Mouse (Mus musculus) left cerebral cortex, postnatal 10 days (tissue): Measurements from ENCODE around the gene Defb3. TPM values are rescaled to one million over a fixed set of nuclear protein-coding genes. Genes with fewer than 3 reads are reported as not detected.
"Not testable (repeated sequence)": the region's sequence is repeated elsewhere in the genome, so short reads cannot be mapped to it uniquely, and the experiment has no call there.

Experiments
- DNase-seq, 2 experiments: peaks; one replicate each; pipeline ENCODE4 v3.0.0; 2021 to 2022; ENCODE audit warnings: low spot score in 2 of 2, mixed read lengths in 1 of 2; ENCODE audit errors: extremely low spot score in 1 of 2
- intact Hi-C: fragments of 180-260 bp; cut with DNase I; formaldehyde crosslinking; loops from one replicate; pipeline ENCODE4 v1.15.1; 2025
- total RNA-seq, 2 experiments: library from RNA; stranded (reverse); gene quantifications; 2 replicates each; pipeline ENCODE4 v1.2.3; 2021

Gene Defb3
- not detected for total RNA-seq

DNA sequence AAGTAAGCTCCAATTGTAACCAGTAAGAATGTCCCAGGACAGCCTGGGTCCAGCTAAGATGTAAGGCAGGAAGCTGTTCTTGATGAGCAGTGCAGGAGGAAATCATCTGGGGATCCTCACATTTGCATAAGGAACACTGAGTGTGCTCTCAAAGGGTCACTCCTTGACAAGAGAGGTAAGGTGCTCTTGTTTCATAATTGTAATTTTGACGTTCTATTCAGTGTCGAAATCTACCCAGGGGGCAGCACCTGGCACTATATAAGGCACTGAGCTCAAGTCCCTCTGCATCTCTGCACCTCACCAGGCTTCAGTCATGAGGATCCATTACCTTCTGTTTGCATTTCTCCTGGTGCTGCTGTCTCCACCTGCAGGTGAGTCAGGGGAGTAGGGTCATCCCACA is at the start of gene Defb3:
Gene Defb3, plus strand, starts transcription at position 301 of the 400 bp plus-strand sequence.
- intact Hi-C loops, DNase-seq: not testable (repeated sequence)

DNA sequence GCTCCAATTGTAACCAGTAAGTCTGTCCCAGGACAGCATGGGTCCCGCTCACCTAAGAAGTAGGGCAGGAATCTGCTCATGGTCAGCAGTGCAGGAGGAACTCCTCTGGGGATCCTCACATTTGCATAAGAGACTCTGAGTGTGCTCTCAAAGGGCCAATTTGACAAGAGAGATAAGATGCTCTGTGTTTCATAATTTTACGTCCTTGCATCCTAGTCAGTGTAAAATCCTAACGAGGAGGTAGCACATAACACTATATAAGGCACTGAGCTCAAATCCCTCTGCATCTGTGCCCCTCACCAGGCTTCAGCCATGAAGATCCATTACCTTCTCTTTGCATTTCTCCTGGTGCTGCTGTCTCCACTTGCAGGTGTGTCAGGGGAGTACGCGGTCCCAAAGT is 45.9 kb upstream of the Defb3 start, which contains the start of gene Defb5:
Gene Defb5, plus strand, starts transcription at position 301 of the 400 bp plus-strand sequence.
- no peak for DNase-seq
- intact Hi-C loops = no loop called here

DNA sequence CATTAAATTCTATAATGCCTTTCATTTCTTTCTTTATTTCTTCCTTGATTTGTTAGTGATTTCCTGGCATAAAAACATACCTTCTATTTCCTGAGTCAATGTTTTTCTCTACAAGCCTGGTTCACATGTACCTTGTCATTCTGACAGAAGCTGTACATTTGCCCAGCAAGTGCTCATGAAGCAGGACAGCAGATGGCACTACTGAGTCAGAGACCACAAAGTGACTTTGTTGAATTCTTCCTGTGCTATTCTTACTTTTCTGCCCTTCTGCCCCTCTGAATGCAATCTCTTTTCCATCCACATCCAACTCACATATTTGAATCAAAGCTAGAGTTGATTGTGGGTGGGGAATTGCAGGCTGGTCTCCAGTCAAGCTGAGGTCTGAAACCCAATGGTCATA is 35.0 kb upstream of the Defb3 start:
- intact Hi-C loops = no loop called here
- no peak for DNase-seq

- no peak for DNase-seq
- intact Hi-C loops = no loop called here
Observed at GRCm38 (mm10) chr8:19259667-19260066, 33.5 kb upstream of the Defb3 start.

DNA sequence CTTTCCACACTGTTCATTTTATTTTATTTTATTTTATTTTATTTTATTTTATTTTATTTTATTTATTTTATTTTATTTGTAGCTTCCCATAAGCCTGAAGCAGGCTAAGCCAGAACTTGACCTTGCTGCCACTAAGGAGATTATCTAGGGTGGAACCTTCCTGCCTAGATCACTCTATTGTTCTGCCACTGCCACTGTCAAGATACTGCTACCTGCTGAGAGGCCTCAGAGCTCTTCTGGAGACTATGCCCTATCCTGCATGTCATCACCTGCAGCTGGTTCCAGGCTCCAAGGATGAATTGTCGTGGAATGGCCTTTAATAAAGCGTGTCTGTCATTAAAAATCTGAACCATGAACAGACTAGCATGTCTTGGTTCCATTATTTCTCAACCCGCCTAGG is 5.2 kb downstream of the Defb3 start:
- intact Hi-C loops, DNase-seq: not testable (repeated sequence)

DNA sequence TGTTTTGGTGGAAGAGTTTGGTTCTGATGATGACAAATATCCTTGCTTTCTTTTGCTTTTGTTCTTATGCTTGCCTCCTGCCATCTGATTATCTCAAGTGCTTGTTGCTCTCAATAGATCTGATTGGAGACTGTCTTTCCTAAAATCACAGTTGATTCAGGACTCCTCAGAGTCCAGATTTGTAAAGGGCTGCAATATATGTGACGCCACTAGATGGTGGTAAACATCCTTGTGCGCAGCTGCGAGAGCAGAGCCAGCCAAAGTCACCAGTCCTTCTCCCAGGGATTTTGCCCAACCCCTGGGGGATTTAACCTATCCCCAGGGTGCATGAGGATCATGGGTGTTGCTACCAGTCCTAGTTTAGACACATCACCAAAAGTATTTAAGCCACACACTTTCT is 38.7 kb downstream of the Defb3 start:
- intact Hi-C loops = no loop called here

More for the DNA sequence above, 38.7 kb downstream of the Defb3 start:
- DNase-seq = no peak

Other genes with a start within 250 kb of the Defb3 start
- not detected for gene Defb39, start 228.6 kb upstream of the Defb3 start, total RNA-seq
- not detected for gene Defb12, start 178.5 kb upstream of the Defb3 start, total RNA-seq
- gene Defb34, start 169.6 kb upstream of the Defb3 start, total RNA-seq = not detected
- gene Gm45826, start 152.6 kb upstream of the Defb3 start, total RNA-seq = not detected
- not detected for gene Defb14, start 99.0 kb upstream of the Defb3 start, total RNA-seq
- gene Defb4, start 94.7 kb upstream of the Defb3 start, total RNA-seq = not detected
- not detected for gene Defb6, start 67.9 kb upstream of the Defb3 start, total RNA-seq
- gene Defb46, start 53.4 kb upstream of the Defb3 start, total RNA-seq = not detected
- not detected for gene Defb5, start 45.8 kb upstream of the Defb3 start, total RNA-seq
- not detected for gene Defb8, start 154.2 kb downstream of the Defb3 start, total RNA-seq
- gene Defb7, start 201.7 kb downstream of the Defb3 start, total RNA-seq = not detected